Mouse (Mus musculus) intestine, embryonic 15.5 days (tissue): ENCODE measurements around the gene Pitpnc1. TPM values are rescaled to one million over a fixed set of nuclear protein-coding genes. Genes with fewer than 3 reads are reported as not detected.

Source experiments
- ATAC-seq: fragments of 200-750 bp; cut with Nextera tagmentation; 2 replicates; pipeline ENCODE4 v1.8.0; 2017; ENCODE audit warnings: moderate TSS enrichment, moderate library complexity
- H3K27ac ChIP-seq: fragments of 300-500 bp; sonication (generic); 2 replicates; pipeline ENCODE4 v1.5.1; 2015; ENCODE audit warnings: mild to moderate bottlenecking, inconsistent platforms
- H3K27me3 ChIP-seq: fragments of 300-500 bp; sonication (generic); replicated peaks from 2 replicates; pipeline ENCODE4 v1.6.1; 2015; ENCODE audit warnings: inconsistent platforms
- H3K36me3 ChIP-seq: fragments of 300-500 bp; sonication (generic); 2 replicates; pipeline ENCODE4 v1.6.1; 2015; ENCODE audit warnings: inconsistent platforms
- H3K4me1 ChIP-seq: fragments of 300-500 bp; sonication (generic); replicated peaks from 2 replicates; pipeline ENCODE4 v1.6.1; 2015; ENCODE audit warnings: inconsistent platforms
- H3K4me2 ChIP-seq: fragments of 300-500 bp; sonication (generic); replicated peaks from 2 replicates; pipeline ENCODE4 v1.6.1; 2015; ENCODE audit warnings: mild to moderate bottlenecking, inconsistent platforms
- H3K4me3 ChIP-seq: fragments of 300-500 bp; sonication (generic); replicated peaks from 2 replicates; pipeline ENCODE4 v1.5.1; 2015; ENCODE audit warnings: inconsistent platforms
- H3K9ac ChIP-seq: fragments of 300-500 bp; sonication (generic); 2 replicates; pipeline ENCODE4 v1.6.1; 2015; ENCODE audit warnings: inconsistent platforms
- H3K9me3 ChIP-seq: fragments of 300-500 bp; sonication (generic); 2 replicates; pipeline ENCODE4 v1.6.1; 2016; ENCODE audit warnings: inconsistent platforms
- WGBS: fragments of 180-500 bp; shearing (Covaris S2); methylation state at CpG from one replicate; pipeline ENCODE4 v1.1.7; 2015; 5-methylcytosine and 5-hydroxymethylcytosine counted together
- polyA plus RNA-seq: library from polyadenylated mRNA; unstranded; fragments of >200 nt; fragmentation: Nextera tagmentation; extraction: Ambion mirVana; gene quantifications from 2 replicates; pipeline ENCODE4 v1.2.1, GENCODE M21; 2015

The Pitpnc1 gene
- polyA plus RNA-seq, 1 experiment from 2014 or later, result 14.2 TPM

- under 1% methylated on average over 10 of the region's 10 CpGs for WGBS
- Histone ChIP-seq H3K9ac (peak overlapping the region; percentile 96), H3K4me1 (peaks cover 13% of the 10 kb centered on the region), H3K27me3 (no peaks in the 10 kb centered on the region), H3K9me3 (no peaks in the 10 kb centered on the region), H3K4me2 (peak overlapping the region; percentile 58), H3K4me3 (peak overlapping the region; percentile 94), H3K27ac (peak overlapping the region; percentile 80), H3K36me3 (no peaks in the 10 kb centered on the region)
- no peak for ATAC-seq
These were observed 9.3 kb upstream of the Pitpnc1 start for GRCm38 (mm10) chr11:107479862-107480203.

GRCm38 (mm10) chr11:107479053-107479861, 8.8 kb upstream of the Pitpnc1 start, which contains the start of gene Psmd12:
Gene Psmd12, plus strand, starts transcription at chr11:107479484.
- Histone ChIP-seq H3K36me3 (no peaks in the 10 kb centered on the region), H3K27me3 (no peaks in the 10 kb centered on the region), H3K4me1 (peaks cover 13% of the 10 kb centered on the region), H3K4me3 (peak within 1 kb of the TSS; percentile 94), H3K9me3 (no peaks in the 10 kb centered on the region), H3K9ac (peak within 1 kb of the TSS; percentile 96), H3K27ac (peak within 1 kb of the TSS; percentile 80), H3K4me2 (peak within 1 kb of the TSS; percentile 58)
- peak; percentile 98 for ATAC-seq
- under 1% methylated on average over 51 of the region's 51 CpGs for WGBS

GRCm38 (mm10) chr11:107473137-107473820, 2.8 kb upstream of the Pitpnc1 start:
- no peak overlapping the region for H3K9ac ChIP-seq
- H3K4me3 ChIP-seq, result no peak overlapping the region
- 0 out of 2 replicates have a peak, but pooled peaks have one; percentile 3 for ATAC-seq
- no peak overlapping the region for H3K4me2 ChIP-seq
- 23% methylated on average over 8 of the region's 8 CpGs for WGBS
- no peaks in the 10 kb centered on the region for H3K27me3 ChIP-seq
- no peaks in the 10 kb centered on the region for H3K36me3 ChIP-seq
- H3K9me3 ChIP-seq, result no peaks in the 10 kb centered on the region
- H3K27ac ChIP-seq, result 0 out of 2 replicates have a peak overlapping the region, but pooled peaks have one; percentile 11
- H3K4me1 ChIP-seq, result peaks cover 13% of the 10 kb centered on the region

GRCm38 (mm10) chr11:107472304-107472703, 1.8 kb upstream of the Pitpnc1 start:
- H3K4me2 ChIP-seq, result no peak overlapping the region
- H3K9ac ChIP-seq, result no peak overlapping the region
- H3K4me3 ChIP-seq, result no peak overlapping the region
- ATAC-seq, result no peak
- no peaks in the 10 kb centered on the region for H3K27me3 ChIP-seq
- 89% methylated on average over 3 of the region's 3 CpGs for WGBS
- no peak overlapping the region for H3K27ac ChIP-seq
- H3K4me1 ChIP-seq, result peaks cover 16% of the 10 kb centered on the region
- no peaks in the 10 kb centered on the region for H3K9me3 ChIP-seq
- no peaks in the 10 kb centered on the region for H3K36me3 ChIP-seq

- WGBS, result 4% methylated on average over 11 of the region's 11 CpGs
- peaks cover 16% of the 10 kb centered on the region for H3K4me1 ChIP-seq
- peak overlapping the region; percentile 78 for H3K4me3 ChIP-seq
- H3K36me3 ChIP-seq, result no peaks in the 10 kb centered on the region
- no peak for ATAC-seq
- peak overlapping the region; percentile 88 for H3K4me2 ChIP-seq
- no peaks in the 10 kb centered on the region for H3K9me3 ChIP-seq
- no peaks in the 10 kb centered on the region for H3K27me3 ChIP-seq
- peak overlapping the region; percentile 92 for H3K27ac ChIP-seq
- peak overlapping the region; percentile 80 for H3K9ac ChIP-seq
These were observed 697 bp upstream of the Pitpnc1 start for GRCm38 (mm10) chr11:107471071-107471720.

- H3K27me3 ChIP-seq, result no peaks in the 10 kb centered on the region
- peak overlapping the region; percentile 88 for H3K4me2 ChIP-seq
- H3K9ac ChIP-seq, result peak overlapping the region; percentile 80
- under 1% methylated on average over 57 of the region's 59 CpGs for WGBS
- peak overlapping the region; percentile 92 for H3K27ac ChIP-seq
- H3K9me3 ChIP-seq, result no peaks in the 10 kb centered on the region
- ATAC-seq, result peak; percentile 55
- no peaks in the 10 kb centered on the region for H3K36me3 ChIP-seq
- H3K4me3 ChIP-seq, result peak overlapping the region; percentile 78
- peaks cover 16% of the 10 kb centered on the region for H3K4me1 ChIP-seq
These were observed 752 bp downstream of the Pitpnc1 start for GRCm38 (mm10) chr11:107469523-107470371.

- peak; percentile 83 for ATAC-seq
- Histone ChIP-seq H3K4me2 (peak overlapping the region; percentile 88), H3K9me3 (no peaks in the 10 kb centered on the region), H3K27me3 (no peaks in the 10 kb centered on the region), H3K4me1 (peaks cover 16% of the 10 kb centered on the region), H3K27ac (peak overlapping the region; percentile 92), H3K36me3 (no peaks in the 10 kb centered on the region), H3K9ac (peak overlapping the region; percentile 80), H3K4me3 (peak overlapping the region; percentile 78)
- under 1% methylated on average over 38 of the region's 38 CpGs for WGBS
These were observed 1.4 kb downstream of the Pitpnc1 start for GRCm38 (mm10) chr11:107469031-107469522.

- ATAC-seq, result no peak
- Histone ChIP-seq H3K27me3 (no peaks in the 10 kb centered on the region), H3K9me3 (no peaks in the 10 kb centered on the region), H3K4me3 (peak overlapping the region; percentile 78), H3K9ac (peak overlapping the region; percentile 80), H3K4me2 (peak overlapping the region; percentile 88), H3K4me1 (peaks cover 17% of the 10 kb centered on the region), H3K27ac (peak overlapping the region; percentile 92), H3K36me3 (no peaks in the 10 kb centered on the region)
- WGBS, result 23% methylated on average over 16 of the region's 16 CpGs
These were observed 2.1 kb downstream of the Pitpnc1 start for GRCm38 (mm10) chr11:107468252-107469030.

- ATAC-seq, result no peak
- H3K27ac ChIP-seq, result no peak overlapping the region
- no peak overlapping the region for H3K4me2 ChIP-seq
These were observed 3.7 kb downstream of the Pitpnc1 start for GRCm38 (mm10) chr11:107466611-107467391.

GRCm38 (mm10) chr11:107465969-107466368, 4.5 kb downstream of the Pitpnc1 start:
- Histone ChIP-seq H3K4me2 (no peak overlapping the region), H3K36me3 (no peaks in the 10 kb centered on the region), H3K27ac (no peak overlapping the region), H3K4me3 (no peak overlapping the region), H3K9me3 (no peaks in the 10 kb centered on the region), H3K9ac (no peak overlapping the region), H3K4me1 (peaks cover 11% of the 10 kb centered on the region), H3K27me3 (no peaks in the 10 kb centered on the region)
- 38% methylated on average over 1 of the region's 1 CpGs for WGBS
- no peak for ATAC-seq

More at GRCm38 (mm10) chr11:107466611-107467391, 3.7 kb downstream of the Pitpnc1 start:
- no peaks in the 10 kb centered on the region for H3K9me3 ChIP-seq
- no peak overlapping the region for H3K9ac ChIP-seq
- no peaks in the 10 kb centered on the region for H3K36me3 ChIP-seq
- H3K27me3 ChIP-seq, result no peaks in the 10 kb centered on the region
- H3K4me1 ChIP-seq, result peaks cover 16% of the 10 kb centered on the region
- 58% methylated on average over 6 of the region's 6 CpGs for WGBS
- no peak overlapping the region for H3K4me3 ChIP-seq
